Mouse (Mus musculus) ES-E14 (cell line): ENCODE results near the gene Tdrd9.

Source experiments
- CHD2 ChIP-seq: IDR thresholded peaks from 2 replicates; pipeline ENCODE4 v1.6.1; 2014; ENCODE audit warnings: mild to moderate bottlenecking, low read depth, low read length, inconsistent platforms
- HCFC1 ChIP-seq: IDR thresholded peaks from 2 replicates; pipeline ENCODE4 v1.6.1; 2012; ENCODE audit warnings: low read length, inconsistent platforms, borderline replicate concordance; ENCODE audit not compliant: insufficient read depth
- ZC3H11A ChIP-seq: IDR thresholded peaks from 2 replicates; pipeline ENCODE4 v1.6.1; 2012; ENCODE audit warnings: low read depth, mild to moderate bottlenecking, inconsistent platforms, low read length, borderline replicate concordance
- ZNF384 ChIP-seq: IDR thresholded peaks from 2 replicates; pipeline ENCODE4 v1.6.1; 2012; ENCODE audit warnings: low read depth, low read length, inconsistent platforms

DNA sequence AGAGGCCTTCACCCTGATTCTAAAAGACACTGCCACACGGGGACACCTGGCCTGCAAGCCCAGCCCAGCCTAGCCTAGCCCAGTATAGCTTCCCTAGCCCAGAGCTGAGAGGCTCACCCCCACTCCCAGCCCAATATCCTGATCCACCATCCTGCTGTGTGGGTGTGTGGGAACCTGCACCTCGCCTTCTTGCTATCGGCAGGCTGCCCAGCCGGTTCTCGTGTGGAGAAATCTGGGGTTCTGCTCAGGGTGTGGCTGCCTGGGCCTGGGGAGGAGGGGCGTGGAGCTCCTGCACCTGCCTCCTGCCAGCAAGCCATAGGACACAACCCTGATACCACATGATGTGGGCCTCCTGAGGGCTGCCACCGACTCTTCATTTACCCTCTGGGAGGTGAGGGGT lies 146.3 kb downstream of the Tdrd9 start:
- TF ChIP-seq ZC3H11A, result no peak
- TF ChIP-seq HCFC1, result no peak
- no peak for TF ChIP-seq CHD2
- no peak for TF ChIP-seq ZNF384
